Mouse (Mus musculus) ovary, adult 18-20 months (tissue): ENCODE results near the gene Epb41.
A peak's percentile ranks its signal among the peaks of the same experiment; 100 is the strongest.

Experiments
- DNase-seq: peaks from one replicate; pipeline ENCODE4 v3.0.0; 2022; ENCODE audit warnings: low spot score, mixed read lengths

Gene Epb41

GRCm38 (mm10) chr4:132008191-132008590 is 66.9 kb downstream of the Epb41 start:
- no peak for DNase-seq

GRCm38 (mm10) chr4:132007123-132007522 is 68.0 kb downstream of the Epb41 start:
- no peak for DNase-seq

- no peak for DNase-seq
Observed at GRCm38 (mm10) chr4:131998641-131999040, 76.5 kb downstream of the Epb41 start.

GRCm38 (mm10) chr4:131997476-131997875 is 77.6 kb downstream of the Epb41 start:
- no peak for DNase-seq

- DNase-seq: no peak
Observed at GRCm38 (mm10) chr4:131996985-131997384, 78.1 kb downstream of the Epb41 start.

- DNase-seq: no peak
Observed at GRCm38 (mm10) chr4:131993792-131994191, 81.3 kb downstream of the Epb41 start.

- no peak for DNase-seq
Observed at GRCm38 (mm10) chr4:131982881-131983538, 92.1 kb downstream of the Epb41 start.

GRCm38 (mm10) chr4:131981755-131982154 is 93.4 kb downstream of the Epb41 start:
- DNase-seq: no peak

GRCm38 (mm10) chr4:131977201-131977600 is 97.9 kb downstream of the Epb41 start:
- peak; percentile 37 for DNase-seq

GRCm38 (mm10) chr4:131970244-131970853 is 104.8 kb downstream of the Epb41 start:
- DNase-seq: no peak

- no peak for DNase-seq
Observed at GRCm38 (mm10) chr4:131968873-131969272, 106.2 kb downstream of the Epb41 start.

GRCm38 (mm10) chr4:131957161-131957560 is 118.0 kb downstream of the Epb41 start:
- DNase-seq: no peak

GRCm38 (mm10) chr4:131950657-131951056 is 124.5 kb downstream of the Epb41 start:
- peak; percentile 17 for DNase-seq

GRCm38 (mm10) chr4:131949903-131950302 is 125.2 kb downstream of the Epb41 start:
- DNase-seq: no peak

GRCm38 (mm10) chr4:131947848-131948247 is 127.3 kb downstream of the Epb41 start:
- DNase-seq: no peak

- no peak for DNase-seq
Observed at GRCm38 (mm10) chr4:131940846-131941245, 134.3 kb downstream of the Epb41 start.

- DNase-seq: no peak
Observed at GRCm38 (mm10) chr4:131939459-131939858, 135.7 kb downstream of the Epb41 start.

- no peak for DNase-seq
Observed at GRCm38 (mm10) chr4:131929146-131929545, 146.0 kb downstream of the Epb41 start.

- no peak for DNase-seq
Observed at GRCm38 (mm10) chr4:131924096-131924810, 150.9 kb downstream of the Epb41 start.

GRCm38 (mm10) chr4:131922404-131922803 is 152.7 kb downstream of the Epb41 start:
- DNase-seq: no peak

GRCm38 (mm10) chr4:131921461-131922346 is 153.4 kb downstream of the Epb41 start, which contains the start of gene Tmem200b:
TSS of gene Tmem200b (plus strand) at chr4:131921771.
- no peak for DNase-seq
